Mouse (Mus musculus): Measurements from ENCODE around the gene Hist1h2bc. TPM values are rescaled to one million over a fixed set of nuclear protein-coding genes. Genes with fewer than 3 reads are reported as not detected.

The Hist1h2bc gene
- polyA plus RNA-seq, 1 experiment from 2014 or later = 25.1 TPM

DNA sequence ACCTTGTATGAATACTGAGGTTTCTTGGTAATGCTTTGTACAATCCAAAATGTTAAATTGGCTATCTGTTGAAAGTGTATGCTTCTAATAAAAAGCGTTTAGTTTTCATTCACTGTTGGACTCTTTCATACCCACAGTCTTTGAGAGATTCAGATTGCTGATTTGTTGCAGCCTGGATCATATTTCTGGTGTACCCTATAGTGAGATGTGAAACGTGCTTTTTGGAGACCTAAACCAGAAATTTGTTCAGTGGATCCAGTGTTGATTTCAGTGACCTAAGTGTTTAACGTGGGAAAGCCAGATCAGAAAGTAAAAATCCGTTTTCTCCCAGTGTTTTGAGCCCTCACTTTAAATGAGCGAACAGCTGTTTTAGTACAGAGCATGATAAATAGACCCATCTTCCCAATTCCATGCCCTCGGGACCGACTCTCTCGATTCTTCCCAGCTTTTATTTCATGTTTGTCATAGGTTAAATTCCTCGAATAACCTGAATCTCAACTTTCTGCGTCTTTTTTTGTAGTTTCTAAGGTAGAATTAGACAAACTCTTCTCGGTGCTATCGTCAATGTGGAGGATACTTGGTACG, 56.3 kb downstream of the Hist1h2bc start:
- ATAC-seq (replicated peaks; ENCODE audit: insufficient number of reproducible peaks, low FRiP score, low TSS enrichment, low read depth) (no peak), DNase-seq (ENCODE audit: low spot score) (peak; percentile 45)
- peak overlapping the region; percentile 87 for H3K9ac ChIP-seq (replicated peaks; ENCODE audit: low read length)
- 27% methylated on average over 13 of the region's 13 CpGs for WGBS
- no peaks in the 10 kb centered on the region for H3K27me3 ChIP-seq (ENCODE audit: control insufficient read depth, insufficient read depth, low read length)
- H3K9me3 ChIP-seq (replicated peaks; ENCODE audit: control insufficient read depth, low read length) = no peaks in the 10 kb centered on the region
- H3K4me1 ChIP-seq (ENCODE audit: control insufficient read depth, insufficient read depth, low read length) = no peaks in the 10 kb centered on the region
- H3K27ac ChIP-seq (replicated peaks; ENCODE audit: low read depth, low read length) = peak overlapping the region; percentile 99
- no peaks in the 10 kb centered on the region for H3K36me3 ChIP-seq (replicated peaks; ENCODE audit: control insufficient read depth, insufficient read depth, low read depth, low read length)
- peak overlapping the region; percentile 56 for H3K4me3 ChIP-seq (ENCODE audit: low read depth, low read length)
- peak overlapping the region; percentile 90 for H3K4me2 ChIP-seq (ENCODE audit: low read depth, low read length)

DNA sequence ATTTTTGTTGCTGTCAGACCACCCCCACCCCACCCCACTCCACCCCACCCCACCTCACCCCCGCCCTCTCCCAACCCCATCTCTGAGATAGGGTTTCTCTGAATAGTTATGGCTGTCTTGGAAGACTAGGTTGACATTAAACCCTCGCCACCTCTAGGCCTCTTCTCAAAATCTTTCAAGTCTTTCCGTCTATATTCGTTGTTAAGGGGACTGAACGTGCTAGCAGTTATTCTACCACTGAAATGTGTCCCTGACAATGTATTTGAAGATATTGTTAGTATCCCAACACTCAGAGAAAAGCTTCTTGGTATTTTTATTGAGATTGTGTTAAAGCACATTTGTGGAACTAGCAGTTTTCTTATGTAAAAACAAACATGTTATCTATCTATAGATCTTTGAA, 56.9 kb downstream of the Hist1h2bc start:
- no peak overlapping the region for H3K4me3 ChIP-seq (ENCODE audit: low read depth, low read length)
- H3K27ac ChIP-seq (replicated peaks; ENCODE audit: low read depth, low read length) = peak overlapping the region; percentile 99
- no peaks in the 10 kb centered on the region for H3K36me3 ChIP-seq (replicated peaks; ENCODE audit: control insufficient read depth, insufficient read depth, low read depth, low read length)
- H3K4me1 ChIP-seq (ENCODE audit: control insufficient read depth, insufficient read depth, low read length) = no peaks in the 10 kb centered on the region
- ATAC-seq (replicated peaks; ENCODE audit: insufficient number of reproducible peaks, low FRiP score, low TSS enrichment, low read depth) = no peak
- DNase-seq (ENCODE audit: low spot score) = no peak
- H3K9me3 ChIP-seq (replicated peaks; ENCODE audit: control insufficient read depth, low read length) = no peaks in the 10 kb centered on the region
- peak overlapping the region; percentile 90 for H3K4me2 ChIP-seq (ENCODE audit: low read depth, low read length)
- H3K27me3 ChIP-seq (ENCODE audit: control insufficient read depth, insufficient read depth, low read length) = no peaks in the 10 kb centered on the region
- 58% methylated on average over 5 of the region's 5 CpGs for WGBS
- no peak overlapping the region; the same call in 1 of the 2 replicates for H3K9ac ChIP-seq (replicated peaks; ENCODE audit: low read length)

DNA sequence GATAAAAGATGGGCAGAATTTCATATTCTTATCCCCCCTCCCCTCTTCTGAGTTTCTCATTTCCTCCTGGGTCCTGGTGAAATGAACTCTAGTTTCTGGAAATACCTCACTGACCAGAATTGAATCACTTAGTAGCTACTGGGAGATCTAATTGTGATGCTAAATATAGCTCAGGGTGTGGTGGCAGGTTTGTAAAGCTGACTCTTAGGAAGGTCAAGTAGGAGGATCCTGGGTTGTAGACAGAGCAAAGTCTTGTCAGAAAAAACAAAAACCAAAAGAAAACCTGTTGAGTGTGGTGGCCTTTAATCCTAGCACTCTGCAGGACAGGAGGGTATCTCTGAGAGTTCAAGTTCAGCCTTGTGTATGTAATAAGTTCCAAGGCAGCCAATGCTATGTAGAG, 58.0 kb downstream of the Hist1h2bc start:
- ATAC-seq (replicated peaks; ENCODE audit: insufficient number of reproducible peaks, low FRiP score, low TSS enrichment, low read depth) = no peak
- Histone ChIP-seq H3K4me3 (ENCODE audit: low read depth, low read length) (no peak overlapping the region), H3K4me1 (ENCODE audit: control insufficient read depth, insufficient read depth, low read length) (no peaks in the 10 kb centered on the region), H3K27ac (replicated peaks; ENCODE audit: low read depth, low read length) (no peak overlapping the region), H3K9me3 (replicated peaks; ENCODE audit: control insufficient read depth, low read length) (no peaks in the 10 kb centered on the region), H3K27me3 (ENCODE audit: control insufficient read depth, insufficient read depth, low read length) (no peaks in the 10 kb centered on the region), H3K9ac (replicated peaks; ENCODE audit: low read length) (no peak overlapping the region), H3K4me2 (ENCODE audit: low read depth, low read length) (no peak overlapping the region), H3K36me3 (replicated peaks; ENCODE audit: control insufficient read depth, insufficient read depth, low read depth, low read length) (no peaks in the 10 kb centered on the region)
- DNase-seq (ENCODE audit: low spot score) = no peak

Small RNAs within 50 kb of the gene (microRNA-seq; reads per million reads assigned to microRNA genes)
- not detected for gene Gm44350 (ENCODE audit: borderline number of aligned reads)

Other genes starting within 250 kb of the Hist1h2bc start
- gene Btn1a1, start 218.3 kb upstream of the Hist1h2bc start, polyA plus RNA-seq (2014; fragmentation: Nextera tagmentation; extraction: Ambion mirVana) = 0.24 and 0.35 TPM in 2 replicates
- 1.1 and 1.4 TPM in 2 replicates for gene Btn2a2, start 195.3 kb upstream of the Hist1h2bc start, polyA plus RNA-seq (2014; fragmentation: Nextera tagmentation; extraction: Ambion mirVana)
- 3.5 and 5.0 TPM in 2 replicates for gene Hist1h4h, start 153.1 kb upstream of the Hist1h2bc start, polyA plus RNA-seq (2014; fragmentation: Nextera tagmentation; extraction: Ambion mirVana)
- 7.8 and 7.9 TPM in 2 replicates for gene Hist1h2af, start 150.3 kb upstream of the Hist1h2bc start, polyA plus RNA-seq (2014; fragmentation: Nextera tagmentation; extraction: Ambion mirVana)
- gene Hist1h3g, start 148.8 kb upstream of the Hist1h2bc start, polyA plus RNA-seq (2014; fragmentation: Nextera tagmentation; extraction: Ambion mirVana) = 6.1 and 7.8 TPM in 2 replicates
- 0.67 and 1.3 TPM in 2 replicates for gene Hist1h2bh, start 140.8 kb upstream of the Hist1h2bc start, polyA plus RNA-seq (2014; fragmentation: Nextera tagmentation; extraction: Ambion mirVana)
- 1.2 and 1.5 TPM in 2 replicates for gene Hist1h3f, start 140.1 kb upstream of the Hist1h2bc start, polyA plus RNA-seq (2014; fragmentation: Nextera tagmentation; extraction: Ambion mirVana)
- gene Hist1h4f, start 132.6 kb upstream of the Hist1h2bc start, polyA plus RNA-seq (2014; fragmentation: Nextera tagmentation; extraction: Ambion mirVana) = 1.3 TPM in 1 of 2 replicates, not detected in the other
- 0.53 and 0.71 TPM in 2 replicates for gene Hist1h1d, start 130.9 kb upstream of the Hist1h2bc start, polyA plus RNA-seq (2014; fragmentation: Nextera tagmentation; extraction: Ambion mirVana)
- 9.0 and 12.1 TPM in 2 replicates for gene Hist1h3e, start 121.8 kb upstream of the Hist1h2bc start, polyA plus RNA-seq (2014; fragmentation: Nextera tagmentation; extraction: Ambion mirVana)
- 78.4 and 99.4 TPM in 2 replicates for gene Hist1h2ae, start 113.0 kb upstream of the Hist1h2bc start, polyA plus RNA-seq (2014; fragmentation: Nextera tagmentation; extraction: Ambion mirVana)
- 8.4 and 8.6 TPM in 2 replicates for gene Hist1h2bg, start 112.8 kb upstream of the Hist1h2bc start, polyA plus RNA-seq (2014; fragmentation: Nextera tagmentation; extraction: Ambion mirVana)
- 4.1 and 4.9 TPM in 2 replicates for gene Hist1h2bf, start 110.0 kb upstream of the Hist1h2bc start, polyA plus RNA-seq (2014; fragmentation: Nextera tagmentation; extraction: Ambion mirVana)
- gene Hist1h2ad, start 109.8 kb upstream of the Hist1h2bc start, polyA plus RNA-seq (2014; fragmentation: Nextera tagmentation; extraction: Ambion mirVana) = 2.1 and 3.8 TPM in 2 replicates
- gene Hist1h3d, start 108.4 kb upstream of the Hist1h2bc start, polyA plus RNA-seq (2014; fragmentation: Nextera tagmentation; extraction: Ambion mirVana) = 10.2 and 11.3 TPM in 2 replicates
- 115 and 122 TPM in 2 replicates for gene Hist1h4d, start 102.6 kb upstream of the Hist1h2bc start, polyA plus RNA-seq (2014; fragmentation: Nextera tagmentation; extraction: Ambion mirVana)
- gene Hist1h2be, start 63.1 kb upstream of the Hist1h2bc start, polyA plus RNA-seq (2014; fragmentation: Nextera tagmentation; extraction: Ambion mirVana) = 2.1 and 3.1 TPM in 2 replicates
- gene Hist1h1e, start 61.6 kb upstream of the Hist1h2bc start, polyA plus RNA-seq (2014; fragmentation: Nextera tagmentation; extraction: Ambion mirVana) = 23.0 and 24.4 TPM in 2 replicates
- gene Hist1h2ac, start 251 bp upstream of the Hist1h2bc start, polyA plus RNA-seq (2014; fragmentation: Nextera tagmentation; extraction: Ambion mirVana) = 1.4 and 2.2 TPM in 2 replicates
- gene Hist1h1t, start 11.6 kb downstream of the Hist1h2bc start, polyA plus RNA-seq (2014; fragmentation: Nextera tagmentation; extraction: Ambion mirVana) = not detected in 2 replicates
- gene Hist1h4c, start 14.3 kb downstream of the Hist1h2bc start, polyA plus RNA-seq (2014; fragmentation: Nextera tagmentation; extraction: Ambion mirVana) = 6.1 TPM in 2 replicates
- 4.3 and 4.6 TPM in 2 replicates for gene Hfe, start 26.7 kb downstream of the Hist1h2bc start, polyA plus RNA-seq (2014; fragmentation: Nextera tagmentation; extraction: Ambion mirVana)
- 18.8 and 19.7 TPM in 2 replicates for gene Hist1h1c, start 54.6 kb downstream of the Hist1h2bc start, polyA plus RNA-seq (2014; fragmentation: Nextera tagmentation; extraction: Ambion mirVana)
- gene Hist1h3c, start 61.4 kb downstream of the Hist1h2bc start, polyA plus RNA-seq (2014; fragmentation: Nextera tagmentation; extraction: Ambion mirVana) = 15.5 and 18.1 TPM in 2 replicates
- gene Hist1h2bb, start 62.5 kb downstream of the Hist1h2bc start, polyA plus RNA-seq (2014; fragmentation: Nextera tagmentation; extraction: Ambion mirVana) = 2.6 and 2.9 TPM in 2 replicates
- gene Hist1h2ab, start 66.9 kb downstream of the Hist1h2bc start, polyA plus RNA-seq (2014; fragmentation: Nextera tagmentation; extraction: Ambion mirVana) = 48.1 and 54.7 TPM in 2 replicates
- 8.3 and 10.5 TPM in 2 replicates for gene Hist1h3b, start 68.1 kb downstream of the Hist1h2bc start, polyA plus RNA-seq (2014; fragmentation: Nextera tagmentation; extraction: Ambion mirVana)
- gene Hist1h4b, start 72.8 kb downstream of the Hist1h2bc start, polyA plus RNA-seq (2014; fragmentation: Nextera tagmentation; extraction: Ambion mirVana) = 7.4 and 10.1 TPM in 2 replicates
- not detected in 2 replicates for gene Hist1h4a, start 77.0 kb downstream of the Hist1h2bc start, polyA plus RNA-seq (2014; fragmentation: Nextera tagmentation; extraction: Ambion mirVana)
- gene Hist1h3a, start 78.2 kb downstream of the Hist1h2bc start, polyA plus RNA-seq (2014; fragmentation: Nextera tagmentation; extraction: Ambion mirVana) = 4.0 and 4.3 TPM in 2 replicates
- 4.5 and 5.0 TPM in 2 replicates for gene Hist1h1a, start 79.5 kb downstream of the Hist1h2bc start, polyA plus RNA-seq (2014; fragmentation: Nextera tagmentation; extraction: Ambion mirVana)
- 0.18 TPM in 1 of 2 replicates, not detected in the other for gene Trim38, start 85.7 kb downstream of the Hist1h2bc start, polyA plus RNA-seq (2014; fragmentation: Nextera tagmentation; extraction: Ambion mirVana)
- not detected in 2 replicates for gene Slc17a2, start 122.8 kb downstream of the Hist1h2bc start, polyA plus RNA-seq (2014; fragmentation: Nextera tagmentation; extraction: Ambion mirVana)
- gene Slc17a3, start 155.2 kb downstream of the Hist1h2bc start, polyA plus RNA-seq (2014; fragmentation: Nextera tagmentation; extraction: Ambion mirVana) = not detected in 2 replicates
- not detected in 2 replicates for gene Slc17a1, start 183.6 kb downstream of the Hist1h2bc start, polyA plus RNA-seq (2014; fragmentation: Nextera tagmentation; extraction: Ambion mirVana)
- gene Slc17a4, start 230.8 kb downstream of the Hist1h2bc start, polyA plus RNA-seq (2014; fragmentation: Nextera tagmentation; extraction: Ambion mirVana) = not detected in 2 replicates
- not detected in 2 replicates for gene Hist1h2ba, start 250.0 kb downstream of the Hist1h2bc start, polyA plus RNA-seq (2014; fragmentation: Nextera tagmentation; extraction: Ambion mirVana)